Mouse (Mus musculus): ENCODE results near the gene Dxo. TPM values are rescaled to one million over a fixed set of nuclear protein-coding genes. Genes with fewer than 3 reads are reported as not detected.

The Dxo gene
- polyA plus RNA-seq, 1 experiment = 17.2 TPM

DNA sequence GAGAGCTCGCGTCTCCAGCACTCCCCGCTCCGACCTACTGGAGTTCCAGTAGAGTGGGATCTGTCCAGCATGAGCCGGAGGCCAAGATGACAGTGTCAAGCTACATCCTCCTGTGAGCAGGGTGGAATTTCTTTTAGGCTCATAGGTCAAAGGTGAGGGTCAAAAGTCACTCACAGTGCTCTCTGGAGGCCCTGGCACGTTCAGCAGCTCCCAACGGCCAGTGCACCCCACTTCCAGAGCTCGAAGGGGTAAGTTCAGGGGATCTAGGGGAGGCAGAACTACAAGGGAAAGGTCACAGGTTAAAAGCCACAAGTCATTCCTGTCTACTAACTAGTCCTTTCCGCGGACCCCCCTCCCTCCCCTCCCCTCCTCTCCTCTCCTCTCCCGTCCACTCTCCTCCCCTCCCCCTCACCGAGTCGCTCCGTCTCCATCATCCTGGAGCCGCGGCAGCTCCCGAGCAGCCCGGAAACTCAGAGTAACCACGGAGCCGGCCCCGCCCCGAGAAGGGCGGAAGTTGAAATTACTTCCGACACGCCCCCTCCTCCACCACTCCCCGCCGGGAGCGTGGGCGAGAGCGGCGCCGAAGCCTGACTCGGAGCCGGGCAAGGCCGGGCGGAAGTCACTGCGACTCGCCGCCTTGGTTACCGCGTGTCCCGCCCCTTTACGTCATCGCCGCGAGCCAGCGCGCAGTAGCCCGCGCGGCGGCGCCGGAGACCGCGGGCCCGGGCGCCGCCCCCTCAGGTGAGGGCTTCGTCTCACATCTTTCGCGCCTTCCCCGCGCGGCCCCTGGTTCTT lies 13.1 kb downstream of the Dxo start, which contains the start of the genes Skiv2l and Nelfe:
Gene Skiv2l, minus strand, starts transcription at position 489 of the 795 bp plus-strand sequence.
Gene Nelfe, plus strand, starts transcription at position 670 of the 795 bp plus-strand sequence.
- H3K4me3 ChIP-seq (ENCODE audit: insufficient read depth, low read depth, low read length) = peak within 1 kb of the TSS; percentile 78
- peak within 1 kb of the TSS; percentile 31; the same call in 1 of the 2 replicates for H3K27ac ChIP-seq (replicated peaks; ENCODE audit: low read depth, low read length)
- H3K4me1 ChIP-seq (ENCODE audit: control insufficient read depth, insufficient read depth, insufficient read length, low read length) = peaks cover 7% of the 10 kb centered on the region; the same call in 1 of the 2 replicates

DNA sequence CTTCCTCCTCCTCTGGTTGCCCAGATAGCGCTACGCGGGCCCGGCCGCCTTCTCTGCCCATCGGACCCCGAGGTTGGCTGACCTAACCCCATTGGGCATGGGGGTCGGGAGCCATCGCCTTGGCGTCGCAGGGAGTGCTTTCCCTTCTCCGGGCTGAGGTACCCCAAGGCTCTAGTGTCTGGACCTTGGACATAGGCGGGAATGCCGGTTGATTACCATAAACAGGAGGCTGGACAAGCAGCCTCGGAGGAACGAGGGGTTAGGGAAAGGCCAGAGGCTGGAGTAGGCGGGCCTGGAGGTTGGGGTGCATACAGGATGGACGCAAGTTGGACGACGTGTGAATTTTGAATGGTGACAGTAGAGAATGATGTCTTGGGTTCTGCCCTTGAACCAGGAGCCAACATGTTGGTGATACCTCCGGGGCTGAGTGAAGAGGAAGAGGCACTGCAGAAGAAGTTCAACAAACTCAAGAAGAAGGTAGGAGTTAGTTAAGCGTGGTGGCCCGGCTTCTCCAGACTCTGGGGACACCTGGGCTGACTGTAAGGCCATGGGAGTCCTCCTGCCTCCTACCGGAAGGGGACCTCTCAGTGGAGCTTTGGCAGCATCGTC lies 13.8 kb downstream of the Dxo start:
- Histone ChIP-seq H3K4me3 (ENCODE audit: insufficient read depth, low read depth, low read length) (peak overlapping the region; percentile 78), H3K27ac (replicated peaks; ENCODE audit: low read depth, low read length) (0 out of 2 replicates have a peak overlapping the region, but pooled peaks have one; percentile 13), H3K4me1 (ENCODE audit: control insufficient read depth, insufficient read depth, insufficient read length, low read length) (peaks cover 7% of the 10 kb centered on the region; the same call in 1 of the 2 replicates)

DNA sequence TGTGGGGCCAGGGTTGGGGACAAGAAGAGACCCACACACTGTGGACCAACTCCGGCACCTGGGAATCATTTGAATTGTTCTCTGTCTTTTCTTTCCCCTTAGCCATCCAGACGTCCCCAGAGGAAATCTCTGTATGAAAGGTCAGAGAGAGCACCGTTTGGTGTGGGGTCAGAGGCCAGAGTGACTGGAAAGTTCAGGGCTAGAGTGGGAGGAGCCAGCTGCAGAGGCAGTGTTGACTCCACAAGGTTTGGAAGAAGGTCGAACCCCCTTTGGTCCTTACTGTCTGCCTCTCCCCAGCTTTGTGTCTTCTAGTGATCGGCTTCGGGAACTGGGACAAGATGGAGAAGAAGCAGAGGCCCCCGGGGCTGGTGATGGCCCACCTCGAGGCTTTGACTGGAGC lies 16.7 kb downstream of the Dxo start:
- Histone ChIP-seq H3K4me1 (ENCODE audit: control insufficient read depth, insufficient read depth, insufficient read length, low read length) (peaks cover 7% of the 10 kb centered on the region; the same call in 1 of the 2 replicates), H3K27ac (replicated peaks; ENCODE audit: low read depth, low read length) (no peak overlapping the region), H3K4me3 (ENCODE audit: insufficient read depth, low read depth, low read length) (no peak overlapping the region)

DNA sequence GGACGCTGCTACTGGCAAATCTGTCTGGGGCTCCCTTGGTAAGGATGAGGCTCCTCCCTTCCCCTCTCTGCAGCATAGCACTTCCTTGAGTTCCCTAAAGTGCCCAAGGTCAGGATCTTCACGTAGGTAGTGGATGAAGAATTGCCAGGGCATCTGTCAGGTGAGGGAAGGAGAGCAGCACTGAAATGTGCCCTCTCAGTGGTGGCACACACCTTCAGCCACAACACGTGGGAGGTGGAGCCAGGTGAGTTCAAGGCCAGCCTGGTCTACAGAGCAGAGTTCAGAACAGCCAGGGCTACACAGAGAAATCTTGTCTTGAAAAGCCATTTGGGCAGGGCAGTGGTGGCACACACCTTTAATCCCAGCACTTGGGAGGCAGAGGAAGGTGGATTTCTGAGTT lies 17.9 kb downstream of the Dxo start:
- Histone ChIP-seq H3K4me3 (ENCODE audit: insufficient read depth, low read depth, low read length) (no peak overlapping the region), H3K4me1 (ENCODE audit: control insufficient read depth, insufficient read depth, insufficient read length, low read length) (peaks cover 3% of the 10 kb centered on the region; the same call in 1 of the 2 replicates), H3K27ac (replicated peaks; ENCODE audit: low read depth, low read length) (no peak overlapping the region)

DNA sequence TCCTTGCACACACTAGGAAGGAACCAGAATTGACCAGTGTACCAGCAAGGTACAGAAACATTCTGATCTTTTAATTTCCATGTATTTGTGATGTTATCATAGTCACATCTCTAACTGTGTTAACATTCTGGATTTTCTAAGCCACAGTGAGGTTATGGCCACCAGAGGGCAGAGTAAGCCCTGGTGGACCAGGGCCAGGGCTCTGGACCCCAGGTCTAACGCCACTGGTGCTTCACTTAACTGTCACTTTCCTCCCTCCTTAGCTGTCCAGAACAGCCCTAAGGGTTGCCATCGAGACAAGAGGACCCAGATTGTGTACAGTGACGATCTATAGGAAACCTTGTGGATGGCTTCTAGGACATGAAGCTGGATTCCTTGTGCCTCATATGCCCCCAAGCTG lies 19.0 kb downstream of the Dxo start:
- H3K4me1 ChIP-seq (ENCODE audit: control insufficient read depth, insufficient read depth, insufficient read length, low read length) = peaks cover 3% of the 10 kb centered on the region; the same call in 1 of the 2 replicates
- no peak overlapping the region for H3K27ac ChIP-seq (replicated peaks; ENCODE audit: low read depth, low read length)
- no peak overlapping the region for H3K4me3 ChIP-seq (ENCODE audit: insufficient read depth, low read depth, low read length)

DNA sequence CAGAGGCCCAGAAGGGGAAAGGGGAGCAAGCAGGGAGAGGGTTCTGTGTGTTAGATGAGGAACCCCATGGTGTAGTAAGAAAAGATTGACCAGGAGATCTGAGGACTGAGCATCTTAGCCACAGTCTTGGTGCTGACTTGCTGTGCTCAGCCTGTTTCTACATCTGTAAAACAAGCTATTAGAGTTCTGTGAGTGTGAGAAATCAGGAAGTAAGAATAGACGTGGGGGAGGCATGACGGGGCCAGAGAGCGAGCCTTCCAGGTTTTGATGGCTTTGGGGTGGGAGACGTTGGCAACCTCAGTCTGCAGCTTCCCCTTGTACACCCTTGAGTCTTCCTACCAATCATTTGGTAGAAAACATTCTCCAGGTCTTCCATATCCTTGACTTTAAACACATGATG lies 21.9 kb downstream of the Dxo start:
- Histone ChIP-seq H3K4me3 (ENCODE audit: insufficient read depth, low read depth, low read length) (no peak overlapping the region), H3K27ac (replicated peaks; ENCODE audit: low read depth, low read length) (no peak overlapping the region), H3K4me1 (ENCODE audit: control insufficient read depth, insufficient read depth, insufficient read length, low read length) (no peaks in the 10 kb centered on the region)

DNA sequence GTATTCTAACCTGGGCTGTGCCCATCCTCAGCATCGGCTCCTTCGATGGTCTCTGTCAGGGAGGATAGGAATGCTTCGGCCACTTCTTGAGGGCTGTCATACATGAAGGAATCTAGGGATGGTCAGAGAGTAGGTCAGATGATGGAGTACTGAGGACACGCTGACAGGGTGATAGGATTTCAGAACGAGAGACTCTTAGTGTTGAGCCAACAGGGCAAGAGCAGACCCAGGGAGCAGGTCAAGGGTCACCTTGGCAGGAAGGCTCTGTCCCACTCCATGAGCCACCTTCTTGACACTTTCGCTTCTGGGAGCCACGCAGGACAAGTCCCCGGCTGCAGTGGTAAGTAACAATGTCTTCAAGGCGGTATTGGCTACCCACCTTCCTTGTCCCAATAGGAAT lies 23.7 kb downstream of the Dxo start:
- no peak overlapping the region for H3K4me3 ChIP-seq (ENCODE audit: insufficient read depth, low read depth, low read length)
- no peaks in the 10 kb centered on the region for H3K4me1 ChIP-seq (ENCODE audit: control insufficient read depth, insufficient read depth, insufficient read length, low read length)
- no peak overlapping the region for H3K27ac ChIP-seq (replicated peaks; ENCODE audit: low read depth, low read length)

DNA sequence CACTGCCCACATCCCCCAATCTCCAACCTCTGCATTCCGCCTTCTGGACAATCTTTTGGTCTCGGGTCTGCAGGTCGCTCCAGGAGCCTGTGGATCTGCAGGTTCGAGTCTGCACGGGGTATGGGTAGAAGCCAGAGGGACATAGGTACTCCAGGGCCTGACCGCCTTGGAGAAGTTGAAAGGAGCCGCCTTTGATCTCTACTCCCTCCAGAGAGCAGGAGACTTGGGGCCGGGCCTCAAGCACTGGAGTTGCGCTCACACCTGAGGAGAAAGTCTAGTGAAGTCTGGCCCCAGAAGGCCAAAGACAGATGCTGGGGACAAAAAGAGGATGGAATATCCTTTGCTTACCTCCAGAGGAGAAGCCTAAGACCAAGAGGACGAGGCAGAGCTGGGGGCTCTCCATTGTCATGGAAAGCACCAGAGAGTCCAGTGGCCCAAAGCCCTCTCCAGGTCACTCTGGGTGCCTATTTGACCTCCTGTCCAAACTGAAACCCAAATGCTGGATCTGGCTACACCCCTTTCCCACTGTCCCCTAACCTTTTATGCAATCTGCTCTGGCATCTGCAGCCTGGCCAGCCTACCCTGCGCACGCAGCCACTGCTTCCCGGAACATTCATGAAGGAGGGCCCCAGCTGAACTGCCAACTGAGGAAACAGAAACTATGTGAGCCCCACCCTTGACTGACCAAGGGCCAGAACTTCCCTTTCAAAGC lies 25.0 kb downstream of the Dxo start:
- Histone ChIP-seq H3K27ac (replicated peaks; ENCODE audit: low read depth, low read length) (peak overlapping the region; percentile 49; the same call in 1 of the 2 replicates), H3K4me1 (ENCODE audit: control insufficient read depth, insufficient read depth, insufficient read length, low read length) (no peaks in the 10 kb centered on the region), H3K4me3 (ENCODE audit: insufficient read depth, low read depth, low read length) (no peak overlapping the region)

DNA sequence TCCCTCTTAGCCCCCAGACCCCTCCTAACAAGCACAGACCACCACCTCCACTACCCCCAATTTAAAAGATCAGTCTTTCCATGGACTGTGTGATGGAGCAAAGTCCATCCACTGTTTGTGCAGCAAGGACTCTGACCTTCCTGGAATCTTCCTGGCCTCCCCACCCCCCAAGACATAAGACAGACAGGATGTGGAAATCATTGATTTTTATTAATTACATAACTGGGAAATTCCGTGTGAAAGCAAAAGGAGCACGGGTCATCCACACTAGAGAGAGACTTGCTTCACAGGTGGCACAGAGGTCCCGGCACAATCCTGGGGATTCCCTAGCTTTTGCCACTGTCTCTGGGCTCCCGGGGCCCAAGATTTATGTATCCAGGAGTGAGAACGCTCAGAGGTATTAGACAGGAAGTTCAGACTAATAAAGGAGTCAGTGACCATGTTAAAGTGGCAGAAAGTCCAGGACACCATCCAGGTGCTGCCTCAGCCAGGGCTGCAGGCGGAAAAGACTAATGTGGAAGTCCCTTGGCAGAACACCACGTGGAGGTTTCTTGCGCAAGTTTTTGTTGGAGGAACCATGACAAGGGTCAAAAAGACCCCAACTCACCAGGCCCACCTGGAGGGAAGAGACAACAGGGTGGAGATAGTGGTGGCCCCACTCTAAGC lies 25.7 kb downstream of the Dxo start, which contains the start of gene Cfb:
Gene Cfb, minus strand, starts transcription at position 103 of the 666 bp plus-strand sequence.
- Histone ChIP-seq H3K27ac (replicated peaks; ENCODE audit: low read depth, low read length) (peak within 1 kb of the TSS; percentile 49; the same call in 1 of the 2 replicates), H3K4me1 (ENCODE audit: control insufficient read depth, insufficient read depth, insufficient read length, low read length) (no peaks in the 10 kb centered on the region), H3K4me3 (ENCODE audit: insufficient read depth, low read depth, low read length) (no peak within 1 kb of the TSS)

DNA sequence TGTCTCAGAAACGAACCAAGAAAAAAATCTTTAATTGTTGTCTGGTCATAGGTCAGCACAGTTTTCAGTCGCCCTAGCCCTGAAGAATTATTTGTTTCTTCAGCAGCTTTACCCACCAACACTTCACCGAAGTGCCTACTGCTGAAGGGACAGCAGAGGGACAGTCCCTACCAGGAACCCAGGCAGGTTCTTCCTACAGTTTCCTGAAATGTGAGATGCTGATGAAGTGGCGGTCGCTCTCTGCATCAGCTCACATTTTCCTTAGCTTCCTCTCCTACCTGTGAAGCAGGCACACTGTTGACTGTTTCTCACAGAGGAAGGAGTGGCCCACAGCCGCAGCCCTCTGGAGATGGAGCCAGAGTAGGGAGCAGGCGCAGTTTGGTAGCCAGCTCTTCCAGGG lies 29.2 kb downstream of the Dxo start:
- no peak overlapping the region for H3K4me3 ChIP-seq (ENCODE audit: insufficient read depth, low read depth, low read length)
- H3K27ac ChIP-seq (replicated peaks; ENCODE audit: low read depth, low read length) = no peak overlapping the region
- no peaks in the 10 kb centered on the region for H3K4me1 ChIP-seq (ENCODE audit: control insufficient read depth, insufficient read depth, insufficient read length, low read length)

DNA sequence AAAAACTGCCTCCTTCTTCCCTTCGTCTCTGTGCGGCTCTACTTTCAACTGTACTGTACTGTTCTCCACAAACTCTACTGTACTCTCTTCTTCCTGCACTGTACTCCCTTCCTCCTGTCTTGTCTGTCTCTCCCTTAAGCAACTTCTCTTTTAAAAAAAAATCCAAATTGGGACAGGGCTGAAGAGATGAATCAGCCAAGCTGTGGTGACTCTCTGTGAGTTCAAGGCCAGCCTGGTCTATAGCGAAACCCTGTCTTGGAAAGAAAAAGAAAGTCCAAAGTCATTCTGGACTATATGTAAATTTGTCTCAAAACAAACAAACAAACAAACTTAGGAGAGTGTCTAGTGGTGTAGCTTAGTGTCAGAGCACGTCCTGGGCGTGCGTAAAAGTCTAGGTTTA lies 37.5 kb downstream of the Dxo start:
- Histone ChIP-seq H3K4me1 (ENCODE audit: control insufficient read depth, insufficient read depth, insufficient read length, low read length) (no peaks in the 10 kb centered on the region), H3K27ac (replicated peaks; ENCODE audit: low read depth, low read length) (no peak overlapping the region), H3K4me3 (ENCODE audit: insufficient read depth, low read depth, low read length) (no peak overlapping the region)

DNA sequence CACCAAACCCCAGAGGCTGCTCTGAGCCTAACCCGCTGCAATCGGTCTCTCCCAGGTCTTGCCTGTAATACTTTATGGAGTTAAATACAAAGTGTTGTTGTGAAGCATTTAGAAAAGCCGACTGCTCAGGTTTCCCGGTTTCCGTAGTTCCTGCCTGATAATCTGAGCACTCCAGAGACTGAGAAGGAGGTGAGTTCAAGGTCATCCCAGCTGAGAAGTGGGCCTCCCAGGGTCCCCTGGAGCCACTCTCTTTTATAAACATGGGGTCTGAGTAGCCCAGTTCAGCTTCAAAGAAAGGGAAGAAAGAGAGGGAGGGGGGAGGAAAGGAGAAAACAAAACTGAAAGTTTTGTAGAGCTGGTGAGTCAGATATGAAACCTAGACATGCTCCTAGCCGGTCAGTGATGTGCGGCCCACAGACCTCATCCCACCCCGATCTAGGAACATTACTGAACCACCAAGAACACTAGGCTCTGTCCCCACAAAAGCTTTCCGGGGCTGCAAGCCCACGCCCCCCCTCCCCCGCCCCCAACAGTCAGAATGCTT lies 42.6 kb downstream of the Dxo start, which contains the start of gene Zbtb12:
Gene Zbtb12, plus strand, starts transcription at position 148 of the 544 bp plus-strand sequence.
- 0 out of 2 replicates have a peak, but pooled peaks cover 2% of the 10 kb centered on the region for H3K4me1 ChIP-seq (ENCODE audit: control insufficient read depth, insufficient read depth, insufficient read length, low read length)
- H3K27ac ChIP-seq (replicated peaks; ENCODE audit: low read depth, low read length) = no peak within 1 kb of the TSS
- peak within 1 kb of the TSS; percentile 28; the same call in 1 of the 2 replicates for H3K4me3 ChIP-seq (ENCODE audit: insufficient read depth, low read depth, low read length)

DNA sequence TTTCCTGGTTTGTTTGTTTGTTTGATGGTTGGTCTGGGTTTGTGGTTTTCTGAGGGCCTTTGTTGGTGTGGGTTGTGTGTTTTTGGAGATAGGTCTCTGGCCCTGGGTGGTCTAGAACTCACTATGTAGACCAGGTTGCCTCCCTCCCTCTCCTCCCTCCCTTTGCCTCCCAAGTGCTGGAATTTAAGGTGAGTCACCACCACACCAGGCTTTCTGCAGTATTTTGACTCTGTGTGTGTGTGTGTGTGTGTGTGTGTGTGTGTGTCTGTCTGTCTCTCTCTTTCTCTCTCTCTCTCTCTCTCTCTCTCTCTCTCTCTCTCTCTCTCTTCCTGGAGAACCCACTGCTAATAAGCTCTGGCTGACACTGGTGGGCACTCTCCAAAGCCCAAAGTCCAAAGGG lies 44.3 kb downstream of the Dxo start:
- H3K4me1 ChIP-seq (ENCODE audit: control insufficient read depth, insufficient read depth, insufficient read length, low read length) = 0 out of 2 replicates have a peak, but pooled peaks cover 2% of the 10 kb centered on the region
- H3K27ac ChIP-seq (replicated peaks; ENCODE audit: low read depth, low read length) = no peak overlapping the region
- no peak overlapping the region for H3K4me3 ChIP-seq (ENCODE audit: insufficient read depth, low read depth, low read length)

DNA sequence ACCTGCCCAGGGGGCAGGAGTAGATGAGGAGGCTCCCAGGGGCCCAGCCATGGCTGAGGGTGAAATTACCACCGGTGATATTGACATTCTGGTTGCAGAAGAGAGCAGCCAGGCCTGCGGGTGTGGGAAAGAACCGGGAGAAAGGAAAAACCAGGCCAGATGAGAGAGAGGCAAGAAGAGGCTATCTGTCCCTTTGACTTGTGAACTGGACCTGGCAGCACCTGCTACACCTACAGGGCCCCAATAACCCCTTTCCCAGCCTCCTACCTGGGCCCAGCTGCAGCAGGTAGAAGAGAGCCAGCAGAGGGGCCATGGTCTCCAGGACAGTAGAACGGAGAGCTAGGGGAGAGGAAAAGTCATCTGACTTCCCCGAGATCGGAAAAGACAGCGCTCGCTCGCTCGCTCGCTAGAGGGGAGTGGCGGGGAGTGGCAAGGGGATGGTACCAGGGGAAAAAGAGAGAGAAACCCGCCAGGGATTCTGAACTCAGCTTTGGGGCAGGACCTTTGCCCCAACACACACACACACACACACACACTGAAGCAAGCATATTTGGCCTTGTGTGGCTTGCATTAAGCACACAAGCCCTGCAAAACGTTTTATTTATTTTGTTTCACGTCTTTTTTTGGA lies 45.0 kb downstream of the Dxo start, which contains the start of gene Gm20547:
Gene Gm20547, minus strand, starts transcription at position 360 of the 628 bp plus-strand sequence.
- H3K4me1 ChIP-seq (ENCODE audit: control insufficient read depth, insufficient read depth, insufficient read length, low read length) = 0 out of 2 replicates have a peak, but pooled peaks cover 2% of the 10 kb centered on the region
- H3K4me3 ChIP-seq (ENCODE audit: insufficient read depth, low read depth, low read length) = peak within 1 kb of the TSS; percentile 26; the same call in 1 of the 2 replicates
- H3K27ac ChIP-seq (replicated peaks; ENCODE audit: low read depth, low read length) = no peak within 1 kb of the TSS
